Mouse (Mus musculus): ENCODE results near the gene Ccdc136. TPM values are rescaled to one million over a fixed set of nuclear protein-coding genes. Genes with fewer than 3 reads are reported as not detected.

Gene Ccdc136
- polyA plus RNA-seq, 2 experiments: 0.17 to 0.27 TPM

DNA sequence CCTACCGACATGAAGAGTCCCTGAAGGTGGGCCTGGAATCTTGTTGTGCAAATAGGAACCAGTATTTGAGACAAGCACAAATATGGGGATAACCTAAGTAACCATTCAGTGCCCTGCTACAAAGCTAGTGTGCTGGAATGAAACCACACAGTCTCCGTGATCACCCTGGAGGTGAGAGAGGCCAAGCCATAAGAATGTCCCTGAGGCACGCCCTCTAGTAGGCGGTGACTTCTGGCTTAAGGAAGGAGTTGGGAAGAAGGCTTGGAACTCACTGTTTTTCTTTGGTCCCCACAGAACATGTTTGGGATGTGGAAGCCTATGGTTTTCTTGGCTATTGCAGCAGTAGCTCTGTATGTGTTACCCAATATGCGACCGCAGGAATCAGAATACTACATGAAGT is 30.2 kb downstream of the Ccdc136 start:
- DNase-seq (ENCODE audit: low read depth in 3 of 3, low spot score in 3 of 3) (no peak), ATAC-seq (ENCODE audit: insufficient read depth) (no peak)
- Histone ChIP-seq H3K36me3 (replicated peaks; ENCODE audit: control insufficient read depth, insufficient read depth, low read depth) (no peaks in the 10 kb centered on the region), H3K9ac (replicated peaks) (no peak overlapping the region), H3K9me3 (ENCODE audit: control insufficient read depth, low read length) (no peaks in the 10 kb centered on the region), H3K4me2 (ENCODE audit: low read depth) (no peak overlapping the region), H3K4me1 (replicated peaks; ENCODE audit: control insufficient read depth in 2 of 2, insufficient read depth in 2 of 2, low read length in 1 of 2) (no peaks in the 10 kb centered on the region), H3K27me3 (ENCODE audit: control insufficient read depth, insufficient read depth, low read length) (peaks cover under 1% of the 10 kb centered on the region), H3K27ac (no peak overlapping the region), H3K4me3 (ENCODE audit: insufficient read depth in 1 of 2, low read depth in 2 of 2, low read length in 2 of 2) (no peak overlapping the region)
- TF ChIP-seq EP300 (IDR thresholded peaks at IDR 0.05; ENCODE audit: low read depth): no peak
- TF ChIP-seq CTCF (IDR thresholded peaks at IDR 0.05; ENCODE audit: low read depth): no peak
- WGBS (ENCODE audit: insufficient replicate concordance): 63% methylated on average over 6 of the region's 6 CpGs

DNA sequence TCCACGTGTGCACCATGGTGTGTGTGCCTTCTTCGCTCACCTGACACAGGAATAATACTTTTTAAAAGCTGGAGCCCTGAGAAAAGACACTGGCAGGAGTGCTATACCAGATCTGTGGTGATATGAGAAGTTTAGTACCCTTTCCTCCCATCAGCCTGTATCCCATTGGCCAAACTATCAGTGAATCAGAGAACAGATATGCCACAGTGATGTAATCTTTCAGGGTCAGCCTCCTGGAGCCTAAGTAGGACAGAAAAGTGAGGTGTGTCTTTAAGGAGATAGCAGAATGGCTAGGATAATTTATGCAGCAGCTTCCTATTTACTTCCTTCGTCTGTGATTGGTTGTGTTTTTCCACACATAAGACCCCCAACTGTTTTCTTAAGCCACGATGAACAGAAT is 32.1 kb downstream of the Ccdc136 start:
- ATAC-seq (ENCODE audit: insufficient read depth): no peak
- Histone ChIP-seq H3K4me3 (ENCODE audit: insufficient read depth in 1 of 2, low read depth in 2 of 2, low read length in 2 of 2) (no peak overlapping the region), H3K27me3 (ENCODE audit: control insufficient read depth, insufficient read depth, low read length) (peaks cover 18% of the 10 kb centered on the region), H3K27ac (no peak overlapping the region), H3K9me3 (ENCODE audit: control insufficient read depth, low read length) (no peaks in the 10 kb centered on the region), H3K36me3 (replicated peaks; ENCODE audit: control insufficient read depth, insufficient read depth, low read depth) (no peaks in the 10 kb centered on the region), H3K4me1 (replicated peaks; ENCODE audit: control insufficient read depth in 2 of 2, insufficient read depth in 2 of 2, low read length in 1 of 2) (no peaks in the 10 kb centered on the region), H3K4me2 (ENCODE audit: low read depth) (no peak overlapping the region), H3K9ac (replicated peaks) (no peak overlapping the region)
- TF ChIP-seq CTCF (IDR thresholded peaks at IDR 0.05; ENCODE audit: low read depth): no peak
- no peak for TF ChIP-seq EP300 (IDR thresholded peaks at IDR 0.05; ENCODE audit: low read depth)
- 40% methylated on average over 4 of the region's 4 CpGs for WGBS (ENCODE audit: insufficient replicate concordance)
- DNase-seq (ENCODE audit: low read depth in 3 of 3, low spot score in 3 of 3): no peak

DNA sequence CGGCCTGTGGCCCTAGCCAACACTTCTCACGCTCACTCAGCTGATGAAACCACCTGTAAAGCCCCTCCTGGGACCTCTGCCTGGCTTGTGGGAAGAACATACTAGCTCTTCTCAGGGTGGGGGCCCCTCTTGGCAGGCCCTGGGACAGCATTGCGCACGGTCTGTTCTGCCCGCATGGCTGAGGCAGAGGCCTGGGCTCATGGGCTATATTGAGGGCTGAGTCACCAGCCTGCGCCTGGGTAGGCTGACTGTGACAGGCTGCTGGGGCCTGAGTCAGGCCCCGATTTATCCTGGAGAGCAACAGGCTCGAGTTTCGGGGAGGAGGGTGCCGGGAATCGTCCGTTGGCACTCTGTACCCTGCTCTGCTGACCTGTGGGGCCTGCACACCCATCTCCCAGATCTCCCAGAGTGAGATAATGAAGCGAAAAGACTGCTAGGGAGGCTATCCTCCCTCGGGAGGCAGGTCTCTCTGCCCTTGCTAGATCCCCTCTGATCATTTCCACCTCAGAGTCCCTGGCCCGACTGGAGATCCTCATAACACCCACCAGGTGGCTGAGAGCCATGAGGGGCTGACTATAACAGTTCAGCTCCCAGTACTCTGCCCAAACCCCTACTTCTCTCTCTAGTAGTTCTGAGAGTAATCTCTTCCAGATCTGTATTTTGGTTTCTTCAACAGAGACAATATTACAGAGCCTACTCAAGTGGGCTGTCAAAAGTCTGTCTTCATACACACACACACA is 34.7 kb downstream of the Ccdc136 start:
- peaks cover 43% of the 10 kb centered on the region for H3K27me3 ChIP-seq (ENCODE audit: control insufficient read depth, insufficient read depth, low read length)
- no peak overlapping the region for H3K9ac ChIP-seq (replicated peaks)
- no peak overlapping the region for H3K4me2 ChIP-seq (ENCODE audit: low read depth)
- no peak overlapping the region for H3K4me3 ChIP-seq (ENCODE audit: insufficient read depth in 1 of 2, low read depth in 2 of 2, low read length in 2 of 2)
- WGBS (ENCODE audit: insufficient replicate concordance): 43% methylated on average over 15 of the region's 15 CpGs
- no peaks in the 10 kb centered on the region for H3K9me3 ChIP-seq (ENCODE audit: control insufficient read depth, low read length)
- H3K4me1 ChIP-seq (replicated peaks; ENCODE audit: control insufficient read depth in 2 of 2, insufficient read depth in 2 of 2, low read length in 1 of 2): no peaks in the 10 kb centered on the region
- ATAC-seq (ENCODE audit: insufficient read depth) (no peak), DNase-seq (ENCODE audit: low read depth in 3 of 3, low spot score in 3 of 3) (no peak)
- no peaks in the 10 kb centered on the region for H3K36me3 ChIP-seq (replicated peaks; ENCODE audit: control insufficient read depth, insufficient read depth, low read depth)
- TF ChIP-seq CTCF (IDR thresholded peaks at IDR 0.05; ENCODE audit: low read depth) (no peak), EP300 (IDR thresholded peaks at IDR 0.05; ENCODE audit: low read depth) (no peak)
- no peak overlapping the region for H3K27ac ChIP-seq

DNA sequence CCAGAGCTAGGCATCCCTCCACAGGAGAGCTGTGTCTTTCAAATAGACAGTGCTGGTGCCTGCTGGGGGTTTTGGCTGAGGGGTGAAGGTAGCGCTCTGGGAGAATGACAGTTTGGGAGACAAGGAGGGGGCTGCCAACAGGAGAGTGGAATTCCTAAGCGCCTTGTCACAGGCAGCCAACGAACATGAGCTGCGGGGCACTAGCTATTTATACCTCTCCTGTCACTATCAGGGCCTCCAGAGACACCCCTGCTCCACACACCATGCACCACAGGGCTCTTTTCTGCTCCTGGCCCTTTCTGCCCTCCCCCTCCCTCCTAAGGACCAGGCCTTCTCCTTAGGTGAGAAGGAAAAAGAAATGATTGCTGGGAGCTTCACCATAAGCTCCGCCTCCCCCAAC is 35.4 kb downstream of the Ccdc136 start:
- Histone ChIP-seq H3K27me3 (ENCODE audit: control insufficient read depth, insufficient read depth, low read length) (peaks cover 43% of the 10 kb centered on the region), H3K4me3 (ENCODE audit: insufficient read depth in 1 of 2, low read depth in 2 of 2, low read length in 2 of 2) (no peak overlapping the region), H3K4me1 (replicated peaks; ENCODE audit: control insufficient read depth in 2 of 2, insufficient read depth in 2 of 2, low read length in 1 of 2) (no peaks in the 10 kb centered on the region), H3K36me3 (replicated peaks; ENCODE audit: control insufficient read depth, insufficient read depth, low read depth) (no peaks in the 10 kb centered on the region), H3K4me2 (ENCODE audit: low read depth) (no peak overlapping the region), H3K9ac (replicated peaks) (no peak overlapping the region), H3K9me3 (ENCODE audit: control insufficient read depth, low read length) (no peaks in the 10 kb centered on the region), H3K27ac (no peak overlapping the region)
- DNase-seq (ENCODE audit: low read depth in 3 of 3, low spot score in 3 of 3): no peak
- ATAC-seq (ENCODE audit: insufficient read depth): no peak
- WGBS (ENCODE audit: insufficient replicate concordance): 35% methylated on average over 5 of the region's 5 CpGs
- TF ChIP-seq CTCF (IDR thresholded peaks at IDR 0.05; ENCODE audit: low read depth) (no peak), EP300 (IDR thresholded peaks at IDR 0.05; ENCODE audit: low read depth) (no peak)

DNA sequence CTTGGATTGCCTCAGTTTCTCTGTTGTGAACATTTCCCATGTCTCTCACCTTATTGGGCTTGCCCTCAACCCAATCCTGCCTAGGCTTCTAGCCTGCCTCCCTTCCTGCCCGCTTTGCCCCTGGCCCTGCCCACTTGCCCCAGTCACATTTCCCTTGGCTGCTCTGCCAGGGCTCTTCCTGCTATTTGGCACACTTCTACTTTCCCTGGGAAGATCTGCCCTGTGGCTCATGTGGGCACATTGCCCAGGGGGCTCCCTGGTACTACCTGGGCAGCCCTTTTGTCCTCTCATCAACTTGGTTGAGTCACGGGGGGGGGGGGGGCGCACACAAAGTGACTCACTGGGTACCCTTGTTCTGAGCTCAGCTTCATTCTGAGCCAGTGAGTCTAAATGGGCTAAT is 36.0 kb downstream of the Ccdc136 start:
- Histone ChIP-seq H3K4me2 (ENCODE audit: low read depth) (no peak overlapping the region), H3K9me3 (ENCODE audit: control insufficient read depth, low read length) (no peaks in the 10 kb centered on the region), H3K9ac (replicated peaks) (no peak overlapping the region), H3K27me3 (ENCODE audit: control insufficient read depth, insufficient read depth, low read length) (peaks cover 43% of the 10 kb centered on the region), H3K27ac (no peak overlapping the region), H3K36me3 (replicated peaks; ENCODE audit: control insufficient read depth, insufficient read depth, low read depth) (no peaks in the 10 kb centered on the region), H3K4me3 (ENCODE audit: insufficient read depth in 1 of 2, low read depth in 2 of 2, low read length in 2 of 2) (no peak overlapping the region), H3K4me1 (replicated peaks; ENCODE audit: control insufficient read depth in 2 of 2, insufficient read depth in 2 of 2, low read length in 1 of 2) (no peaks in the 10 kb centered on the region)
- WGBS (ENCODE audit: insufficient replicate concordance): 30% methylated on average over 3 of the region's 3 CpGs
- DNase-seq (ENCODE audit: low read depth in 3 of 3, low spot score in 3 of 3): no peak
- ATAC-seq (ENCODE audit: insufficient read depth): no peak
- TF ChIP-seq CTCF (IDR thresholded peaks at IDR 0.05; ENCODE audit: low read depth) (no peak), EP300 (IDR thresholded peaks at IDR 0.05; ENCODE audit: low read depth) (no peak)

Data from liver, embryonic 14.5 days (tissue).